Mouse (Mus musculus) liver, adult 2 months (tissue): Measurements from ENCODE around the gene Pgghg.

Experiments
- CTCF ChIP-seq: fragments of 200-500 bp; IDR thresholded peaks from 2 replicates; pipeline ENCODE4 v1.5.1; 2011; ENCODE audit warnings: low read depth, low read length, control low read depth
- POLR2A ChIP-seq: fragments of 200-500 bp; IDR thresholded peaks from 2 replicates; pipeline ENCODE4 v1.6.1; 2011; ENCODE audit warnings: low read length, control low read depth; ENCODE audit not compliant: insufficient read depth; ENCODE audit errors: extremely low read depth

DNA sequence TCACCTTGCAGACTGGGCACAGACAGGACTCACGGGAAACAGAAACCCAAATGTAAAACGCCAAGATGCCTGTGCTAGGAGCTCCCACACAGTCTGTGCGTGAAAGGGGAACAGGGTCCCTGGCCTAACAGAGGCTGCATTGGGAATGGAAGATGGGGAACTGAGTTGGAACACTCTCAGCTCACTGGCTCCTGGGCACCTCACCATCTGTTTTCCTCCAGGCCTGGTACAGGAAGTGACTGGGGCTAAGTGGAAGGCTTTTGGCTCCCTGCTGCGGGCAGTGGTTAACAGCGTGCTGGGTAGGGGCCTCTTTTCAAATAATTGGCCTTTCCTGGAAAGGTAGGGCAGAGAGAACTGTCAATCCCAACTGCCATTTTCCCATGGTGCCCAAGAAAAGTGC is 49.4 kb downstream of the Pgghg start:
- TF ChIP-seq CTCF: no peak
- TF ChIP-seq POLR2A: no peak
